Mouse (Mus musculus): Measurements from ENCODE around the gene Spata31d1d. TPM values are rescaled to one million over a fixed set of nuclear protein-coding genes. Genes with fewer than 3 reads are reported as not detected.
"Not testable (repeated sequence)": the region's sequence is repeated elsewhere in the genome, so short reads cannot be mapped to it uniquely, and the experiment has no call there.

The Spata31d1d gene
- total RNA-seq, 2 experiments from 2014 or later: not detected

DNA sequence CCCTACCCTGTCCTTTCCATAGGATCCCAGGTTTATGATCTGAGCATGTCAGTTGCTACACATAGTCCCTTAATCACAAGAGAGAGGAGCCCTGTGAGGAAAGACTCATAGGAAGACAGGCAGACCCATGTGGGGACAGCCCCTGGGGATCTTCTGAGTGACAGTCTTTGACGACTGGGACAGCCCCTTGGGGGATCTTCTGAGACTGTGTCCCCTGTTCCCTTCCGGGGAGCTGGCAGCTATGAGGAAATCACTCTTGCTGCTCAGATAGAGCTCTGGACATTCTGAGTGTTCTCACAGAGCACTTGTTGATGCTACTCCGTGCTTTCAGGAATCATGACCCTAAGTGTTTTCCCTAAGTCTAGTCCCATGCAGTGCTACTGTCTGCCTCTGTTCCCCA, 17.8 kb downstream of the Spata31d1d start:
- DNase-seq (ENCODE audit: low spot score in 2 of 2): no peak
- no peak overlapping the region for H3K27ac ChIP-seq
- TF ChIP-seq CTCF (conservative IDR thresholded peaks at IDR 0.05): no peak
- H3K4me3 ChIP-seq: no peak overlapping the region

GRCm38 (mm10) chr13:59711984-59712383, 19.6 kb downstream of the Spata31d1d start, which contains the start of gene Spata31d1b:
Gene Spata31d1b (plus strand): TSS chr13:59712284.
- not testable (repeated sequence) for H3K27ac ChIP-seq; H3K4me3 ChIP-seq; DNase-seq (ENCODE audit: low spot score in 2 of 2)

GRCm38 (mm10) chr13:59710230-59710629, 21.3 kb downstream of the Spata31d1d start, which contains the start of gene Spata31d1a:
Gene Spata31d1a (minus strand): TSS chr13:59710330.
- DNase-seq (ENCODE audit: low spot score in 2 of 2): no peak
- H3K27ac ChIP-seq: no peak within 1 kb of the TSS
- H3K4me3 ChIP-seq: no peak within 1 kb of the TSS
- no peak for TF ChIP-seq CTCF (conservative IDR thresholded peaks at IDR 0.05)

- DNase-seq (ENCODE audit: low spot score in 2 of 2): peak in 1 of 2 experiments; percentile 16
- peak; percentile 64 for TF ChIP-seq CTCF (conservative IDR thresholded peaks at IDR 0.05)
- Histone ChIP-seq H3K27ac (peak overlapping the region; percentile 32; the same call in 1 of the 2 replicates), H3K4me3 (no peak overlapping the region)
Observed at GRCm38 (mm10) chr13:59704562-59704961, 27.0 kb downstream of the Spata31d1d start.

DNA sequence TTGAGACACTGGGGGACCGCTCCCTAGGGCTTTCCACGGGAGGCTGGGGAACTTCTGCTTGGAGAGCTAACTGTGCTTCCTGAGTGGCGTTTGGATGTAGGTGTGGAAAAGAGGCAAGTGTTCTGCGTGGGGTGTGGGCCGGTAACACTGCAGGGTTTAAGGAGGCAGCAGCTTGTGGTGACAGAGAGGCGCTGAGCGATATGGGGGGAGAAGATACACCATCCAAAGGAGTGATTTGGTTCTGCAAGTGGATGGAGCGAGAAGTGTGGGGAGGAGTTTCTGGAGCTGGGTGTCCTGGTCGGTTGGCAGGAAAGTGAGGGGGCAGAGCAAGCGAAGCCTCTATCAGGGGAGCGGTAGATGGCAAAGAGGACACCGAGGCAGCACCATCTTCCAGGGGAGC, 28.0 kb downstream of the Spata31d1d start:
- DNase-seq (ENCODE audit: low spot score in 2 of 2): no peak
- TF ChIP-seq CTCF (conservative IDR thresholded peaks at IDR 0.05): no peak
- H3K4me3 ChIP-seq: no peak overlapping the region
- peak overlapping the region; percentile 39; the same call in 1 of the 2 replicates for H3K27ac ChIP-seq

DNA sequence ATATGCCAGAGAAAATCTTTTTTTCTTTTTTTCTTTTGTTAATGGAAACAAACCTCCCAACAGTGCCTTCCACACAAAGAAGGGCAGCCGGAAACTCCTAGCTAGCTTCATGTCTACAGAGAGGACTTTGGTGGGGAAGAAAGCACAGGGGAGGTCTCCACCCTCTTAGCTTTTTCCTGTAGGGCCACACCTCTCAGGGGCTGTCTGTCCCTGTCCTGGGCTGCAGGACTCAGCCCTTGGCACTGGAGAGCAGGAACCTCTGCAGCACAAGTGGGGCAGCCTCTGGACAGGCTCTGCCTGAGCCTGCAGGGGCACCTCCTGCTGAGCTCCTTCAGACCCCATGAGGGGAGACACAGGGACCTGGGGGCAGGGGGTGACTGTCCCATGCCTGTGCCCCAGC, 31.4 kb downstream of the Spata31d1d start:
- not testable (repeated sequence) for H3K4me3 ChIP-seq; H3K27ac ChIP-seq; DNase-seq (ENCODE audit: low spot score in 2 of 2)

GRCm38 (mm10) chr13:59699131-59699530, 32.4 kb downstream of the Spata31d1d start:
- Histone ChIP-seq H3K27ac (no peak overlapping the region), H3K4me3 (no peak overlapping the region)
- no peak for DNase-seq (ENCODE audit: low spot score in 2 of 2)
- TF ChIP-seq CTCF (conservative IDR thresholded peaks at IDR 0.05): no peak

DNA sequence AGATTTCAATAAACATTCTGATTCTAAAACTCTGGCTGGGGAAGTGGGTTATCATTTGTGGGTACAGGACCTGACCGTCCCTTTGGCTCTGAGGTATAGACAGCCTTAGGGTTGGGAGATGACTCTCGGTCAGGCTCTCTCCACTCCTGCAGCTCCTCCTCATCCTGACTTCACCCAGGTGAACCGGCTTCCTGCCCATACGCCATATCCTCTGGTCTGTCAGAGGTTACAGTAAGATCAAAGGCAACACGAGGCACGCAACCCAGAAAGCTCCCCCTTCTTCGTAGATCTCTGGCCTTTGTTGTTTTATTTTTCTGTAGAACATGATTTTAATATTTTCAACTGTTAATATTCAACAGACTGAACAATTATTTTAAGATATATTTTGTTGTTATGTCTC, 35.8 kb downstream of the Spata31d1d start:
- Histone ChIP-seq H3K4me3 (no peak overlapping the region), H3K27ac (no peak overlapping the region)
- no peak for TF ChIP-seq CTCF (conservative IDR thresholded peaks at IDR 0.05)
- no peak for DNase-seq (ENCODE audit: low spot score in 2 of 2)

- DNase-seq (ENCODE audit: low spot score in 2 of 2): no peak
- TF ChIP-seq CTCF (conservative IDR thresholded peaks at IDR 0.05): no peak
- H3K27ac ChIP-seq: no peak within 1 kb of the TSS
- no peak within 1 kb of the TSS for H3K4me3 ChIP-seq
Observed at GRCm38 (mm10) chr13:59694008-59694407, 37.5 kb downstream of the Spata31d1d start, which contains the start of gene 4921517D22Rik. Gene 4921517D22Rik (minus strand): TSS chr13:59694108.

DNA sequence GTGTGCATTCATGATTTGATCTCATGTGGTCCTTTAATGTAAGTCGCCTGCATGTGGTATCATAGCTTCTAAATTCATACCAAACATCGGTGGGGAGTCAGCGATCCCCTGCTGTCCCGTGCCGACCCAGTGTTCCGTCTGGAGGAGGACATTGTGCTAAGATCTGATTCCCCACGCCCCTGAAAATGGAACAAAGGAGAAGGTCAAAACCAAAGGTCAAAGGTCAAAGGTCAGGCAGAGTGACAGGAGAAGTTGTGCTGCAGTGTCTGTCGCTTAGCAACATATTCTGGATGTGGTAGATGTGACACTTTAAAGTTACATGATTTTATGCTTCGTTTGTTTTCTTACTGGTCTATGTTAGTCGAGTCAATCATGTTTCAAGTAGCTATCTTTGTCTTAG, 40.1 kb downstream of the Spata31d1d start:
- TF ChIP-seq CTCF (conservative IDR thresholded peaks at IDR 0.05): no peak
- Histone ChIP-seq H3K27ac (no peak overlapping the region), H3K4me3 (no peak overlapping the region)
- no peak for DNase-seq (ENCODE audit: low spot score in 2 of 2)

GRCm38 (mm10) chr13:59690576-59690975, 41.0 kb downstream of the Spata31d1d start:
- H3K27ac ChIP-seq: no peak overlapping the region
- no peak overlapping the region for H3K4me3 ChIP-seq
- no peak for DNase-seq (ENCODE audit: low spot score in 2 of 2)
- TF ChIP-seq CTCF (conservative IDR thresholded peaks at IDR 0.05): no peak

DNA sequence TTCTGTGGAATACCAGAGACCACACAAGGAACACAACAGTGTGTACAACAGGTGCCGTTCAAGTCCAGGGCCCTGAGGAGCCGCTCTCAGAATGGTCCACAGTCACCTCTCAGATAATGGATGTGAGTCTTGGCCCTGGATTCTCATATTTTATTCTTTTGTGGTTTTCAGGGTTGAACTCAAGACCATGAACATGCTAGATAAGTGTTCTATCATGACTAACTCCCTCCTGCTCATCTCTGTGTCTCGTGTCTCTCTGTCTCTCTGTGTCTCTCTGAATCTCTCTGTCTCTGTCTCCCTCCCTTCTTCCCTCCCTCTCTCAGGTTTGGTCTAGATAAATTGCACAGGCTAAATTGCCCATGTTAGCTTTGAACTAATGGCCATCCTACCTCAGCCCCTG, 41.7 kb downstream of the Spata31d1d start:
- TF ChIP-seq CTCF (conservative IDR thresholded peaks at IDR 0.05): no peak
- Histone ChIP-seq H3K4me3 (no peak overlapping the region), H3K27ac (no peak overlapping the region)
- DNase-seq (ENCODE audit: low spot score in 2 of 2): no peak

GRCm38 (mm10) chr13:59689313-59689712, 42.2 kb downstream of the Spata31d1d start:
- no peak overlapping the region for H3K27ac ChIP-seq
- no peak for DNase-seq (ENCODE audit: low spot score in 2 of 2)
- no peak for TF ChIP-seq CTCF (conservative IDR thresholded peaks at IDR 0.05)
- H3K4me3 ChIP-seq: no peak overlapping the region

DNA sequence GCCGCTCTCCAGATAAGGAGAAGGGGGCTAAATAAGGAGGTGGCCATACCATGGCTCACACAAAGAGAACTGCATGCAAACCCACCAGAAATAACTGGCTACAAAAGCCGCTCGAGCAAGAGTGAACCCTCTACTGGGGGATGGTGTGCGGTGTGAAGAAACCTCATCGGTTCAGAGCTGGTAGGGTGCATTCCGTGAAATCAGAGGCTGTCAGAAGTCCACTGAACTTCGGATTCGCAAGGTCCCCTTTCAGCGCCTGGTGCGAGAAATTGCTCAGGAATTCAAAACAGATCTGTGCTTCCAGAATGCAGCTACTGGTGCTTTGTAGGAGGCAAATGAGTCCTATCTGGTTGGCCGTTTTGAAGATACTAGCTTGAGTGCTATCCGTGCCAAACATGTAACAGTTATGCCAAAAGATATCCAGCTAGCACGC, 43.2 kb downstream of the Spata31d1d start:
- DNase-seq (ENCODE audit: low spot score in 2 of 2): no peak
- no peak overlapping the region for H3K4me3 ChIP-seq
- TF ChIP-seq CTCF (conservative IDR thresholded peaks at IDR 0.05): peak; percentile 73
- no peak overlapping the region for H3K27ac ChIP-seq

GRCm38 (mm10) chr13:59685236-59685635, 46.3 kb downstream of the Spata31d1d start:
- Histone ChIP-seq H3K4me3 (no peak overlapping the region), H3K27ac (no peak overlapping the region)
- DNase-seq (ENCODE audit: low spot score in 2 of 2): no peak
- TF ChIP-seq CTCF (conservative IDR thresholded peaks at IDR 0.05): no peak

All from layer of hippocampus, adult 2 months (tissue).